Mouse (Mus musculus) C2C12 (cell line): ENCODE results near the gene Zfp28. TPM values are rescaled to one million over a fixed set of nuclear protein-coding genes. Genes with fewer than 3 reads are reported as not detected.

Experiments used
- H3K27me3 ChIP-seq: one replicate; pipeline ENCODE4 v1.6.1; 2011; ENCODE audit not compliant: control insufficient read depth, insufficient read depth, insufficient read length
- H3K36me3 ChIP-seq: one replicate; pipeline ENCODE4 v1.6.1; 2011; ENCODE audit not compliant: control insufficient read depth, insufficient read depth
- H3K4me3 ChIP-seq: one replicate; pipeline ENCODE4 v1.5.1; 2011; ENCODE audit warnings: mild to moderate bottlenecking, control low read depth; ENCODE audit not compliant: poor library complexity, insufficient read depth, severe bottlenecking
- H3K79me2 ChIP-seq: one replicate; pipeline ENCODE4 v1.6.1; 2011; ENCODE audit not compliant: control insufficient read depth, insufficient read depth
- H3K79me3 ChIP-seq: one replicate; pipeline ENCODE4 v1.6.1; 2011; ENCODE audit warnings: low read depth, control low read depth
- H3ac ChIP-seq: one replicate; pipeline ENCODE3; 2011; ENCODE audit warnings: low read depth; ENCODE audit not compliant: control insufficient read depth, insufficient read length
- CEBPB ChIP-seq: IDR thresholded peaks from one replicate; pipeline ENCODE4 v1.6.1; 2011; ENCODE audit warnings: low read depth, mild to moderate bottlenecking, control low read depth, moderate library complexity
- CTCF ChIP-seq: IDR thresholded peaks from one replicate; pipeline ENCODE4 v1.5.1; 2011; ENCODE audit not compliant: control insufficient read depth, insufficient read depth, insufficient read length
- FOSL1 ChIP-seq: IDR thresholded peaks from one replicate; pipeline ENCODE4 v1.8.0; 2011; ENCODE audit warnings: mild to moderate bottlenecking, low read length; ENCODE audit not compliant: poor library complexity, insufficient read depth, severe bottlenecking
- MAX ChIP-seq: IDR thresholded peaks from one replicate; pipeline ENCODE4 v1.6.1; 2011; ENCODE audit warnings: mild to moderate bottlenecking, control low read depth
- MYOD1 ChIP-seq: IDR thresholded peaks from one replicate; pipeline ENCODE4 v1.6.1; 2011; ENCODE audit warnings: low read depth; ENCODE audit not compliant: control insufficient read depth, insufficient read length
- MYOG ChIP-seq: IDR thresholded peaks from one replicate; pipeline ENCODE4 v1.6.1; 2011; ENCODE audit not compliant: control insufficient read depth, insufficient read length; ENCODE audit errors: extremely low read depth
- USF1 ChIP-seq: IDR thresholded peaks from one replicate; pipeline ENCODE4 v1.6.1; 2011; ENCODE audit warnings: low read depth, mild to moderate bottlenecking, control low read depth, moderate library complexity
- polyA plus RNA-seq: library from polyadenylated mRNA; unstranded; fragments of >200 nt; fragmentation: generic; extraction: Trizol; gene quantifications from one replicate; pipeline ENCODE4 v1.2.1, GENCODE M21; 2012; ENCODE audit warnings: missing spikeins

Zfp28 gene
- polyA plus RNA-seq, 1 experiment = 2.7 TPM

- Histone ChIP-seq H3K36me3 (no peaks in the 10 kb centered on the region), H3K4me3 (no peak overlapping the region), H3K79me2 (no peaks in the 10 kb centered on the region), H3K79me3 (peaks cover 3% of the 10 kb centered on the region), H3ac (no peak overlapping the region), H3K27me3 (no peaks in the 10 kb centered on the region)
- TF ChIP-seq MYOG (no peak), MAX (no peak), FOSL1 (no peak), MYOD1 (no peak), CEBPB (no peak)
Measured at GRCm38 (mm10) chr7:6369460-6369859, 13.6 kb upstream of the Zfp28 start.

GRCm38 (mm10) chr7:6372993-6373392 is 10.1 kb upstream of the Zfp28 start:
- Histone ChIP-seq H3K36me3 (no peaks in the 10 kb centered on the region), H3K4me3 (no peak overlapping the region), H3ac (no peak overlapping the region), H3K79me3 (no peaks in the 10 kb centered on the region), H3K79me2 (no peaks in the 10 kb centered on the region), H3K27me3 (no peaks in the 10 kb centered on the region)
- no peak for TF ChIP-seq FOSL1

- Histone ChIP-seq H3K27me3 (no peaks in the 10 kb centered on the region), H3K79me3 (no peaks in the 10 kb centered on the region), H3K4me3 (no peak overlapping the region), H3K79me2 (no peaks in the 10 kb centered on the region), H3ac (no peak overlapping the region), H3K36me3 (no peaks in the 10 kb centered on the region)
- TF ChIP-seq CTCF = no peak
- TF ChIP-seq MYOD1 = no peak
- TF ChIP-seq MYOG = no peak
- TF ChIP-seq MAX = no peak
- TF ChIP-seq USF1 = no peak
- TF ChIP-seq FOSL1 = no peak
- TF ChIP-seq CEBPB = no peak
Measured at GRCm38 (mm10) chr7:6378441-6378840, 4.7 kb upstream of the Zfp28 start.

- no peaks in the 10 kb centered on the region for H3K27me3 ChIP-seq
- no peak for TF ChIP-seq MYOD1
- TF ChIP-seq USF1 = no peak
- TF ChIP-seq MAX = no peak
- TF ChIP-seq MYOG = no peak
- TF ChIP-seq FOSL1 = no peak
- no peaks in the 10 kb centered on the region for H3K79me3 ChIP-seq
- H3K79me2 ChIP-seq = no peaks in the 10 kb centered on the region
- H3ac ChIP-seq = no peak overlapping the region
- H3K36me3 ChIP-seq = no peaks in the 10 kb centered on the region
- H3K4me3 ChIP-seq = no peak overlapping the region
Measured at GRCm38 (mm10) chr7:6381431-6381830, 1.7 kb upstream of the Zfp28 start.

- Histone ChIP-seq H3ac (no peak overlapping the region), H3K36me3 (no peaks in the 10 kb centered on the region), H3K79me2 (no peaks in the 10 kb centered on the region), H3K4me3 (no peak overlapping the region), H3K79me3 (no peaks in the 10 kb centered on the region), H3K27me3 (no peaks in the 10 kb centered on the region)
- TF ChIP-seq MAX (no peak), FOSL1 (no peak), MYOG (no peak), CTCF (no peak), CEBPB (no peak), USF1 (no peak), MYOD1 (no peak)
Measured at GRCm38 (mm10) chr7:6384011-6384410, 916 bp downstream of the Zfp28 start.

GRCm38 (mm10) chr7:6386995-6387394 is 3.9 kb downstream of the Zfp28 start:
- H3K79me3 ChIP-seq = peaks cover 2% of the 10 kb centered on the region
- no peak overlapping the region for H3K4me3 ChIP-seq
- no peak for TF ChIP-seq CTCF
- TF ChIP-seq MYOD1 = no peak
- TF ChIP-seq CEBPB = no peak
- TF ChIP-seq USF1 = no peak
- no peak for TF ChIP-seq MYOG
- no peak for TF ChIP-seq MAX
- no peak for TF ChIP-seq FOSL1
- no peaks in the 10 kb centered on the region for H3K79me2 ChIP-seq
- H3ac ChIP-seq = no peak overlapping the region
- H3K36me3 ChIP-seq = peaks cover 4% of the 10 kb centered on the region
- no peaks in the 10 kb centered on the region for H3K27me3 ChIP-seq
